Mouse (Mus musculus) G1E (cell line): Measurements from ENCODE around the gene Dcun1d4.

Experiments used
- CTCF ChIP-seq: IDR thresholded peaks from 2 replicates; pipeline ENCODE4 v1.5.1; 2012; ENCODE audit warnings: low read depth, low read length, inconsistent platforms, mixed read lengths
- GATA1 ChIP-seq: IDR thresholded peaks from 2 replicates; pipeline ENCODE4 v1.6.1; 2012; ENCODE audit warnings: borderline replicate concordance, low read length, inconsistent platforms, mixed read lengths
- GATA2 ChIP-seq: IDR thresholded peaks from 2 replicates; pipeline ENCODE4 v1.6.1; 2012; ENCODE audit warnings: low read depth, low read length, inconsistent platforms, borderline replicate concordance
- POLR2AphosphoS5 ChIP-seq: IDR thresholded peaks from 2 replicates; pipeline ENCODE4 v1.6.1; 2012; ENCODE audit warnings: low read depth, low read length, inconsistent platforms; ENCODE audit not compliant: insufficient replicate concordance
- TAL1 ChIP-seq: conservative IDR thresholded peaks from 2 replicates; pipeline ENCODE4 v1.6.1; 2012; ENCODE audit warnings: low read depth, low read length, inconsistent platforms, mixed read lengths

DNA sequence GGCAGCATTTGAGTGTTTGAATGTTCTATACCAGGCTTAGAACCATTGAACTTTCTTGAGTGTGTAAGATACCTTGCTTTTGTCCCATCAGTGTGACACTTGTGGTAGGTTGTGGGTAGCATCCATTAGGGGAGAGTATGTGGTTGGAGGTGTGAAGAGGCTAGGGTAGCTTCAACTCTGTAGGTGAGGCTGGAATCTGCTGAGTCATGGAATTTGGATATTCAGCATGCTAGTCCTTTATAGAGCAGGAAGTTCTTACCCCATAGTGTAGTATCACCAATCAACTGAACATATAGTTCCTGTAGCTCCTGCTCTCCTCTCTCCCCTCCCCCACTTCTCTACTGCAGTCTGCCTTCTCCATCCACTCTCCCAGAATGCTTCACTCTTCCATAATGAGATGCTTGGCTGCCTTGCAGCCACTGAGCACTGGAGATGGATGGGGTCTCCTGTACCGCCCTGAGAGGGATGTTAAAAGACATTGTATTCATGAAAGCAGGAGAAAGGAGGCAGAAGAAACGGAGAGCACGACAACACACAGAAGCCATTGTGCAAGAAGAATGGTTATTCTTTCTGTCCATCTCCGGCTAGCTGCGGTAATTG, 3.3 kb downstream of the Dcun1d4 start:
- TF ChIP-seq GATA1 (no peak), CTCF (no peak), GATA2 (no peak), TAL1 (no peak), POLR2AphosphoS5 (no peak)
